Mouse (Mus musculus): Measurements from ENCODE around the gene Slfn1.
"Not testable (repeated sequence)": the region's sequence is repeated elsewhere in the genome, so short reads cannot be mapped to it uniquely, and the experiment has no call there.

Slfn1 gene

GRCm38 (mm10) chr11:83116597-83117227 lies at the start of gene Slfn1:
Gene Slfn1, plus strand, starts transcription at chr11:83116849.
- DNase-seq (ENCODE audit: low spot score) = no peak

GRCm38 (mm10) chr11:83067982-83068694 lies 48.5 kb upstream of the Slfn1 start:
- no peak for DNase-seq (ENCODE audit: low spot score)

GRCm38 (mm10) chr11:83070321-83070970 lies 46.2 kb upstream of the Slfn1 start:
- DNase-seq (ENCODE audit: low spot score) = no peak

GRCm38 (mm10) chr11:83077714-83078422 lies 38.8 kb upstream of the Slfn1 start:
- no peak for DNase-seq (ENCODE audit: low spot score)

- DNase-seq (ENCODE audit: low spot score) = no peak
Measured at GRCm38 (mm10) chr11:83078423-83079140, 38.1 kb upstream of the Slfn1 start.

GRCm38 (mm10) chr11:83079487-83080199 lies 37.0 kb upstream of the Slfn1 start:
- no peak for DNase-seq (ENCODE audit: low spot score)

GRCm38 (mm10) chr11:83082741-83083473 lies 33.7 kb upstream of the Slfn1 start:
- DNase-seq (ENCODE audit: low spot score) = no peak

- DNase-seq (ENCODE audit: low spot score) = no peak
Measured at GRCm38 (mm10) chr11:83084161-83084560, 32.5 kb upstream of the Slfn1 start.

GRCm38 (mm10) chr11:83084761-83085160 lies 31.9 kb upstream of the Slfn1 start:
- DNase-seq (ENCODE audit: low spot score) = no peak

- no peak for DNase-seq (ENCODE audit: low spot score)
Measured at GRCm38 (mm10) chr11:83115138-83115537, 1.5 kb upstream of the Slfn1 start.

GRCm38 (mm10) chr11:83118056-83118455 lies 1.4 kb downstream of the Slfn1 start:
- DNase-seq (ENCODE audit: low spot score) = no peak

GRCm38 (mm10) chr11:83121131-83121685 lies 4.6 kb downstream of the Slfn1 start:
- no peak for DNase-seq (ENCODE audit: low spot score)

GRCm38 (mm10) chr11:83123198-83123597 lies 6.5 kb downstream of the Slfn1 start:
- no peak for DNase-seq (ENCODE audit: low spot score)

GRCm38 (mm10) chr11:83124906-83125305 lies 8.3 kb downstream of the Slfn1 start:
- no peak for DNase-seq (ENCODE audit: low spot score)

- not testable (repeated sequence) for DNase-seq (ENCODE audit: low spot score)
Measured at GRCm38 (mm10) chr11:83125633-83126032, 9.0 kb downstream of the Slfn1 start.

GRCm38 (mm10) chr11:83137253-83137652 lies 20.6 kb downstream of the Slfn1 start:
- DNase-seq (ENCODE audit: low spot score) = not testable (repeated sequence)

- not testable (repeated sequence) for DNase-seq (ENCODE audit: low spot score)
Measured at GRCm38 (mm10) chr11:83148939-83149338, 32.3 kb downstream of the Slfn1 start.
